Mouse (Mus musculus) lung, embryonic 14.5 days (tissue): ENCODE data around the gene Pias3. TPM values are rescaled to one million over a fixed set of nuclear protein-coding genes. Genes with fewer than 3 reads are reported as not detected.

Source experiments
- ATAC-seq: fragments of 200-750 bp; cut with Nextera tagmentation; 2 replicates; pipeline ENCODE4 v1.8.0; 2017; ENCODE audit warnings: mild to moderate bottlenecking, moderate TSS enrichment, moderate library complexity; ENCODE audit not compliant: insufficient read depth
- DNase-seq: peaks from one replicate; pipeline ENCODE4 v3.0.0-alpha.2; 2015
- H3K27ac ChIP-seq: fragments of 300-500 bp; sonication (generic); 2 replicates; pipeline ENCODE4 v1.5.1; 2014; ENCODE audit warnings: low read depth, mild to moderate bottlenecking, moderate library complexity
- H3K27me3 ChIP-seq: fragments of 300-500 bp; sonication (generic); 2 replicates; pipeline ENCODE4 v1.6.1; 2014; ENCODE audit warnings: low read length, control low read depth; ENCODE audit not compliant: insufficient read depth
- H3K36me3 ChIP-seq: fragments of 300-500 bp; sonication (generic); 2 replicates; pipeline ENCODE4 v1.6.1; 2014; ENCODE audit warnings: control low read depth; ENCODE audit not compliant: insufficient read depth
- H3K4me1 ChIP-seq: fragments of 300-500 bp; sonication (generic); 2 replicates; pipeline ENCODE4 v1.6.1; 2014; ENCODE audit warnings: antibody characterized with exemption, control low read depth; ENCODE audit not compliant: insufficient read depth
- H3K4me2 ChIP-seq: fragments of 300-500 bp; sonication (generic); 2 replicates; pipeline ENCODE4 v1.6.1; 2014; ENCODE audit warnings: mild to moderate bottlenecking
- H3K4me3 ChIP-seq: fragments of 300-500 bp; sonication (generic); 2 replicates; pipeline ENCODE4 v1.5.1; 2014; ENCODE audit warnings: low read depth, low read length
- H3K9ac ChIP-seq: fragments of 300-500 bp; sonication (generic); 2 replicates; pipeline ENCODE4 v1.6.1; 2014
- H3K9me3 ChIP-seq: fragments of 300-500 bp; sonication (generic); 2 replicates; pipeline ENCODE4 v1.6.1; 2016; ENCODE audit warnings: low read depth, low read length, control low read depth
- CTCF ChIP-seq: IDR thresholded peaks from 2 replicates; pipeline ENCODE4 v1.5.1; 2016; ENCODE audit warnings: antibody characterized with exemption, low read depth
- WGBS: fragments of 180-500 bp; shearing (Covaris S2); extraction: QIAGEN DNeasy Blood & Tissue Kit; methylation state at CpG from one replicate; pipeline ENCODE4 v1.1.7; 2014; 5-methylcytosine and 5-hydroxymethylcytosine counted together
- polyA plus RNA-seq: library from polyadenylated mRNA; unstranded; fragments of >200 nt; fragmentation: Nextera tagmentation; extraction: Ambion mirVana; gene quantifications from 2 replicates; pipeline ENCODE4 v1.2.1, GENCODE M21; 2014

The Pias3 gene
- polyA plus RNA-seq, 1 experiment from 2014 or later = 49.1 TPM

- no peak overlapping the region for H3K4me3 ChIP-seq
These were observed 12.5 kb downstream of the Pias3 start for GRCm38 (mm10) chr3:96708684-96709064.

GRCm38 (mm10) chr3:96714286-96714685, 18.1 kb downstream of the Pias3 start:
- H3K9me3 ChIP-seq = no peaks in the 10 kb centered on the region
- no peak overlapping the region for H3K9ac ChIP-seq
- H3K36me3 ChIP-seq = peaks cover 72% of the 10 kb centered on the region
- no peaks in the 10 kb centered on the region for H3K4me1 ChIP-seq
- TF ChIP-seq CTCF = no peak
- no peak overlapping the region for H3K4me2 ChIP-seq
- no peak overlapping the region for H3K4me3 ChIP-seq
- no peak for ATAC-seq
- DNase-seq = no peak
- no peaks in the 10 kb centered on the region for H3K27me3 ChIP-seq
- WGBS = 81% methylated on average over 5 of the region's 5 CpGs
- H3K27ac ChIP-seq = no peak overlapping the region

More at GRCm38 (mm10) chr3:96708684-96709064, 12.5 kb downstream of the Pias3 start:
- ATAC-seq (no peak), DNase-seq (no peak)
- H3K27ac ChIP-seq = no peak overlapping the region
- 49% methylated on average over 2 of the region's 2 CpGs for WGBS
- H3K9ac ChIP-seq = no peak overlapping the region
- no peaks in the 10 kb centered on the region; the same call in 1 of the 2 replicates for H3K27me3 ChIP-seq
- no peak for TF ChIP-seq CTCF
- H3K9me3 ChIP-seq = no peaks in the 10 kb centered on the region
- no peaks in the 10 kb centered on the region for H3K4me1 ChIP-seq
- peak overlapping the region; percentile 86; the same call in 1 of the 2 replicates for H3K4me2 ChIP-seq
- H3K36me3 ChIP-seq = peaks cover 56% of the 10 kb centered on the region

- Histone ChIP-seq H3K9ac (no peak overlapping the region), H3K36me3 (peaks cover 73% of the 10 kb centered on the region), H3K4me2 (no peak overlapping the region), H3K27me3 (no peaks in the 10 kb centered on the region), H3K4me1 (no peaks in the 10 kb centered on the region), H3K27ac (no peak overlapping the region), H3K4me3 (no peak overlapping the region), H3K9me3 (no peaks in the 10 kb centered on the region)
- 73% methylated on average over 2 of the region's 2 CpGs for WGBS
- no peak for DNase-seq
- no peak for ATAC-seq
- no peak for TF ChIP-seq CTCF
These were observed 19.7 kb downstream of the Pias3 start for GRCm38 (mm10) chr3:96715854-96716253.

- no peaks in the 10 kb centered on the region for H3K4me1 ChIP-seq
- WGBS = 54% methylated on average over 14 of the region's 14 CpGs
- H3K27me3 ChIP-seq = no peaks in the 10 kb centered on the region
- no peak overlapping the region for H3K4me3 ChIP-seq
- TF ChIP-seq CTCF = peak; percentile 54
- H3K4me2 ChIP-seq = no peak overlapping the region
- DNase-seq (peak; percentile 61), ATAC-seq (no peak; the same call in 1 of the 2 replicates)
- no peaks in the 10 kb centered on the region for H3K9me3 ChIP-seq
- no peak overlapping the region for H3K9ac ChIP-seq
- no peak overlapping the region for H3K27ac ChIP-seq
- peaks cover 67% of the 10 kb centered on the region for H3K36me3 ChIP-seq
These were observed 23.0 kb downstream of the Pias3 start for GRCm38 (mm10) chr3:96719173-96719572.

GRCm38 (mm10) chr3:96727343-96727827, 31.2 kb downstream of the Pias3 start, which contains the start of the genes Polr3c and Rnf115:
TSS of gene Polr3c (minus strand) at chr3:96727628.
TSS of gene Rnf115 (plus strand) at chr3:96727664.
- Histone ChIP-seq H3K27me3 (no peaks in the 10 kb centered on the region), H3K4me3 (peak within 1 kb of the TSS; percentile 93), H3K9ac (peak within 1 kb of the TSS; percentile 82), H3K27ac (peak within 1 kb of the TSS; percentile 84), H3K36me3 (peaks cover 21% of the 10 kb centered on the region), H3K4me1 (peaks cover 14% of the 10 kb centered on the region), H3K9me3 (no peaks in the 10 kb centered on the region), H3K4me2 (peak within 1 kb of the TSS; percentile 62)
- ATAC-seq (peak; percentile 99), DNase-seq (peak; percentile 97)
- TF ChIP-seq CTCF = no peak
- WGBS = 0% methylated on average over 52 of the region's 52 CpGs

- peak overlapping the region; percentile 84 for H3K27ac ChIP-seq
- H3K4me2 ChIP-seq = peak overlapping the region; percentile 62
- peaks cover 16% of the 10 kb centered on the region for H3K36me3 ChIP-seq
- peaks cover 14% of the 10 kb centered on the region for H3K4me1 ChIP-seq
- peak overlapping the region; percentile 82 for H3K9ac ChIP-seq
- H3K9me3 ChIP-seq = no peaks in the 10 kb centered on the region
- DNase-seq (peak; percentile 46), ATAC-seq (peak; percentile 60)
- under 1% methylated on average over 40 of the region's 42 CpGs for WGBS
- H3K4me3 ChIP-seq = peak overlapping the region; percentile 93
- no peaks in the 10 kb centered on the region for H3K27me3 ChIP-seq
- no peak for TF ChIP-seq CTCF
These were observed 31.8 kb downstream of the Pias3 start for GRCm38 (mm10) chr3:96727828-96728633.
